Mouse (Mus musculus) E14TG2a.4 (cell line): ENCODE results near the gene Bcr.

ENCODE experiments used
- CTCF ChIP-seq: conservative IDR thresholded peaks from 2 replicates; pipeline ENCODE4 v1.5.1; 2014; ENCODE audit warnings: low read length
- NANOG ChIP-seq: IDR thresholded peaks from 2 replicates; pipeline ENCODE4 v1.6.1; 2014; ENCODE audit warnings: borderline replicate concordance, low read length, mixed read lengths

DNA sequence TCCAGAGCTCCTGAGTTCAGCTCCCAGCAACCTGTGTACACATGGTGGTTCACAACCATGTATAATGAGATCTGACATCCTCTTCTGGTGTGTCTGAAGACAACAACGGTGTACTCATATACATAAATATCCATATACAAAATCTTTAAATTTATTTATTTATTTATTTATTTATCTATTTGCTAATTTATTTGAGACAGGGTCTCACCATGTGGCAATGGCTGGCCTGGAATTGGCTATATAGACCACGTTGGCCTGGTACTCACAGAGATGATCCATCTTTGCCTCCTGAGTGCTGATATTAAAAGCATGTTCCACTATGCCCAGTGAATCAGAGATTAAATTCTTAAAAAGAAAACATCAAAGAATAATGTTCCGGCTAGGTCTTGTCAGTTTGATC lies 150.4 kb downstream of the Bcr start:
- TF ChIP-seq CTCF (no peak), NANOG (no peak)
